Mouse (Mus musculus) hindbrain, embryonic 12.5 days (tissue): ENCODE results near the gene Tdgf1. TPM values are rescaled to one million over a fixed set of nuclear protein-coding genes. Genes with fewer than 3 reads are reported as not detected.

Experiments used
- ATAC-seq: fragments of 200-750 bp; cut with Nextera tagmentation; 2 replicates; pipeline ENCODE4 v1.8.0; 2017; ENCODE audit warnings: moderate TSS enrichment; ENCODE audit not compliant: low FRiP score
- H3K27ac ChIP-seq: fragments of 300-500 bp; sonication (generic); 2 replicates; pipeline ENCODE4 v1.5.1; 2016; ENCODE audit warnings: mild to moderate bottlenecking
- H3K27me3 ChIP-seq: fragments of 300-500 bp; sonication (generic); 2 replicates; pipeline ENCODE4 v1.6.1; 2016; ENCODE audit warnings: mild to moderate bottlenecking
- H3K36me3 ChIP-seq: fragments of 300-500 bp; sonication (generic); 2 replicates; pipeline ENCODE4 v1.6.1; 2016; ENCODE audit warnings: mild to moderate bottlenecking
- H3K4me1 ChIP-seq: fragments of 300-500 bp; sonication (generic); 2 replicates; pipeline ENCODE4 v1.6.1; 2016
- H3K4me2 ChIP-seq: fragments of 300-500 bp; sonication (generic); replicated peaks from 2 replicates; pipeline ENCODE4 v1.6.1; 2016; ENCODE audit warnings: mild to moderate bottlenecking
- H3K4me3 ChIP-seq: fragments of 300-500 bp; sonication (generic); 2 replicates; pipeline ENCODE4 v1.5.1; 2016; ENCODE audit warnings: mild to moderate bottlenecking
- H3K9ac ChIP-seq: fragments of 300-500 bp; sonication (generic); 2 replicates; pipeline ENCODE4 v1.6.1; 2016; ENCODE audit warnings: mild to moderate bottlenecking, moderate library complexity
- H3K9me3 ChIP-seq: fragments of 300-500 bp; sonication (generic); replicated peaks from 2 replicates; pipeline ENCODE4 v1.6.1; 2016; ENCODE audit warnings: mild to moderate bottlenecking
- WGBS: fragments of 180-500 bp; shearing (Covaris S2); methylation state at CpG from one replicate; pipeline ENCODE4 v1.1.7; 2016; 5-methylcytosine and 5-hydroxymethylcytosine counted together
- polyA plus RNA-seq: library from polyadenylated mRNA; unstranded; fragments of >200 nt; fragmentation: Nextera tagmentation; extraction: Ambion mirVana; gene quantifications from 2 replicates; pipeline ENCODE4 v1.2.1, GENCODE M21; 2016

Gene Tdgf1
- polyA plus RNA-seq, 1 experiment from 2014 or later, result not detected

DNA sequence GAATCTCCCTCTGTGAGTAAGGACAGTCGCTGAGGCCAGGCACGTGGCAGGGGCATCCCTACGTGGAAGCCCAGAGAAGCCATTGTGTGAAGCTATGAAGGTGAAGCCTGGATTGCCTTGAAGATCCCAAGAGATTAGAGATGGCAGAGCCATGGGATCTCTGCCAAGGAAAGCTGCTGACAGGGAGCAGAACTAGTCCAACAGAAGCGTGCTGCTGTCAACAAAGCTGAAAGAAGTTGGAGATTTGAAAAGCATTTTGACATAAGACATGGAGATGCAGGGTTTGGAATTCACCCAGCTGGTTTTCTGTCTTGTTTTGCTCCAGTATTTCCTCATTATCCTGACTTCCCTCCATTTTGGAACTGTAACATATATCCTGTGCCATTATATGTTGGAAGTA is 43.7 kb downstream of the Tdgf1 start:
- Histone ChIP-seq H3K4me3 (no peak overlapping the region), H3K27ac (no peak overlapping the region), H3K36me3 (no peaks in the 10 kb centered on the region), H3K4me2 (no peak overlapping the region), H3K4me1 (no peaks in the 10 kb centered on the region), H3K27me3 (peaks cover 6% of the 10 kb centered on the region; the same call in 1 of the 2 replicates), H3K9me3 (0 out of 2 replicates have a peak, but pooled peaks cover 2% of the 10 kb centered on the region), H3K9ac (no peak overlapping the region)
- ATAC-seq, result no peak
- 87% methylated on average over 4 of the region's 4 CpGs for WGBS

DNA sequence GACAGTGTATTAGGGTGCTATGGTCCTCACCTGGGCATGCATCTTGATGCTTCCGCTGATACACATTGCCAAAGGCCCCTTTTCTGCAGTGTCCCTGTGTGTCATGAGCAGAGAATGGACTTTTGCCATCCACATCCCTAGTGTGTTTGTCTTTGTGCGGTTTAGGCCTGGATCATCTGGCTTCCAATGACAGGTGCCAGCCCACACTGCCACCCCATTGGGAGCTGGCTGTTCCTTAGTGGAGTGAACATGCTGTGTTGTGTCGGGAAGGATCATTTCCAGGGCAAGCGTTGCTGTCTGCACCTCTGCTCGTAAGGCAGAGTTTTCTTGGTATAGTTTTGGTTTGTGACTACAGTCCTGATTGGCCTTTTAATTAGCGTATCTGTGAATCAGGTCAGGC is 44.8 kb downstream of the Tdgf1 start:
- Histone ChIP-seq H3K36me3 (no peaks in the 10 kb centered on the region), H3K4me2 (no peak overlapping the region), H3K4me3 (no peak overlapping the region), H3K27ac (no peak overlapping the region), H3K9me3 (no peaks in the 10 kb centered on the region), H3K4me1 (peaks cover 5% of the 10 kb centered on the region; the same call in 1 of the 2 replicates), H3K27me3 (peaks cover 7% of the 10 kb centered on the region; the same call in 1 of the 2 replicates), H3K9ac (no peak overlapping the region)
- 87% methylated on average over 6 of the region's 6 CpGs for WGBS
- no peak for ATAC-seq

DNA sequence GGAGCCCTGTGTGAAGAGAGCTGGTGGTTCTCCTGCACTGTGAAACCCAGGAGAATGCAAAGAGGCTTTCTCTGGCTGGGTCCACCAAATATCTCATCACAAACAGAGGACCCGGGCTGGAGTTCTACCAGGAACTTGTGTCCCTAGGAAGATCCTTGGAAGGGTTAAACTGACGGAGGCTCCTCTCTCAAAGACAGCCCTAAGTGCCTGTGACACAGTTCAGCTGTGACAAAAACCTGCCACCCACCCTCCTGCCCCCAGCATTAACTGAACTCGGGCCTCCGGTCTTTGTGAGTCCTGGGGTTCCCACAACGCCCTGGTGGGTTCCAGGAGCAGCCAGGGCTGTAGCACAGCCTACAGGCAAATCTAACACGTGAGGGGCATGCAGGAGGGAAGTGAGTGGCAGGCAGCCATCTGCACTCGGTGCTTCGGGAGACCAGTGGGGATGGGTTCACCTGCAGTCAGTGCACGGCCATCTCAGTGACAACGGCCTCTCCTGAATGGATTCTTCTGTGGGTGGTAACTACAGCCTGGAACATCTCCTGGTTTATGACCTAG is 46.4 kb downstream of the Tdgf1 start:
- Histone ChIP-seq H3K4me3 (no peak overlapping the region), H3K9me3 (no peaks in the 10 kb centered on the region), H3K27me3 (peaks cover 10% of the 10 kb centered on the region), H3K9ac (no peak overlapping the region), H3K4me2 (no peak overlapping the region), H3K4me1 (peaks cover 13% of the 10 kb centered on the region; the same call in 1 of the 2 replicates), H3K36me3 (no peaks in the 10 kb centered on the region), H3K27ac (no peak overlapping the region)
- ATAC-seq, result no peak
- 59% methylated on average over 10 of the region's 10 CpGs for WGBS

DNA sequence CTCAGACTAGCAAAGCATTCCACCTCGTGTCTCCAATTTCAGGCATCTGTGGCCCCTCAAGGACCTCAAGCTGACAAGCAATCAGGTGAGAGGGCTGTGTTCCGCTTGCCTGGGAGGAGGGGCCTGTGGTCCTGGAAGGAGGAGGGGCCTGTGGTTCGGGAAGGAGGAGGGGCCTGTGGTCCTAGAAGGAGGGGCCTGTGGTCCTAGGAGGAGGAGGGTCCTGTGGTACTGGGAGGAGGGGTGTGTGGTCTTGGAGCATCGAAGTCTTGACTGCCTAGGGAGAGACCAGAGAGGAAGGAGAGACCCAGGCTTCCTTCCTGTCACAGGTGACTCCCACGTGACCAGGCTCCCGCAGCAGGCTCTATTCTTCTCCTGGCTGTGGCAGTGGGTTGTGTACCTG is 49.4 kb downstream of the Tdgf1 start:
- peak overlapping the region; percentile 23 for H3K4me2 ChIP-seq
- no peak for ATAC-seq
- H3K9me3 ChIP-seq, result no peaks in the 10 kb centered on the region
- no peak overlapping the region for H3K4me3 ChIP-seq
- no peaks in the 10 kb centered on the region for H3K36me3 ChIP-seq
- no peak overlapping the region for H3K9ac ChIP-seq
- 14% methylated on average over 6 of the region's 6 CpGs for WGBS
- H3K4me1 ChIP-seq, result peaks cover 13% of the 10 kb centered on the region; the same call in 1 of the 2 replicates
- H3K27ac ChIP-seq, result no peak overlapping the region
- H3K27me3 ChIP-seq, result peaks cover 19% of the 10 kb centered on the region

DNA sequence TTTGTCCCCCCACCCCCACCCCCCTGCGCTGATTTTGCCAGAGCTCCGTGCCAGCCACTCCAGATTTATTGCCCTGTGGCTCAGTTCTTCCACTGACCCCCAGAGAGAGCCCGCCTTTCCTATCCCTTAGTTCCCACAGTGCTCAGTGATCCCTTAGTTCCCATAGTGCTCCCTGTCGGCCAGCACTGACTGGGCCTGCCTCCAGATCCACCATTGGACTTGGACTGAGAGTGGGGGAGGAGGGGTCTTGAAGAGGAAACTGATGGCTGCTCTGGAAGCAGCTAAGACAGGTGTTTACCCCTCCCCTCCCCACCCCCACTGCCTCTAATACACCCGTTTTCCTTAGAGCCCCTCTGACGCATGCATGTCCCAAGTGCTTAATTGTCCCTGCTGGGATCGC is 50.0 kb downstream of the Tdgf1 start:
- H3K4me2 ChIP-seq, result peak overlapping the region; percentile 23
- no peak for ATAC-seq
- no peak overlapping the region for H3K27ac ChIP-seq
- H3K9me3 ChIP-seq, result no peaks in the 10 kb centered on the region
- H3K27me3 ChIP-seq, result peaks cover 19% of the 10 kb centered on the region
- H3K36me3 ChIP-seq, result no peaks in the 10 kb centered on the region
- 14% methylated on average over 7 of the region's 7 CpGs for WGBS
- H3K4me3 ChIP-seq, result no peak overlapping the region
- peaks cover 13% of the 10 kb centered on the region; the same call in 1 of the 2 replicates for H3K4me1 ChIP-seq
- H3K9ac ChIP-seq, result no peak overlapping the region

DNA sequence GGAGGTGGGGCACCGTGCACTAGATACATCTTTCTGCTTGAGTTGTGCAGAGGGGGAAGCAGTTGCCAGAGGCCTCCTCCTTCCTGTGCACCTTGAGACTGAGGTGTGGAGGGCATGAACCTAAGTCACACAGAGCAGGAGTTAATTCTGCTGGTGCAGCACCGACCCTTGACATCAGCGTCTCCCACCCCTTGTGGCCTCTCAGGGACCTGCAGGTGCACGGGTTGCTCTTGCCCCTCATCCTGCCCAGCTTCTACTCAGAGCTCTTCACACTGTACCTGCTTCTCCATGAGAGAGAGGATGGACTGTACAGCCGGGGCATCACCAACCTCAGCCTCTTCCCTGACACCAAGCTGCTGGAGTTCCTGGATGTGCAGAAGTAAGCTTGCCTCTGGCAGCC is 50.5 kb downstream of the Tdgf1 start:
- Histone ChIP-seq H3K36me3 (no peaks in the 10 kb centered on the region), H3K4me1 (peaks cover 13% of the 10 kb centered on the region; the same call in 1 of the 2 replicates), H3K4me3 (no peak overlapping the region), H3K27ac (no peak overlapping the region), H3K4me2 (no peak overlapping the region), H3K9ac (no peak overlapping the region), H3K9me3 (no peaks in the 10 kb centered on the region), H3K27me3 (peaks cover 24% of the 10 kb centered on the region)
- no peak for ATAC-seq
- WGBS, result 56% methylated on average over 5 of the region's 5 CpGs

DNA sequence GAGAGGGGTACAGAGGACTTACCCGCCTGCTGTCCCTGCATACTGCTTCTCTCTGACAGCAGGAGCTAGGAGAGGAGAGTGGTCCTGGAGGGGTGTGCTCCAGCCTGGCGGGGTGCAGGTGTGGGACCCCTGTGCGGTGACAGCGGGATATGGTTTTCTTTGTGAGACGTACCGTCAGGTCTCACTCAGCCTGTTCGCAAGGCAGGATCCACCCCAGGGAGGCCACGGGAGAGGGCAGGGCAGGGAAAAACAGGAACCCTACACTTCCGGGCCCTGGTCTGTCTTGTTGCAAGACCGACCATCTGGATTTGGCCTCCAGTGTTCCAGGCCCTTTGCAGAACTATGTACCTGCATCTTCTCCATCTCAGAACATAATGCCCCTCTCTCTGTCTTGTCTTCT is 52.5 kb downstream of the Tdgf1 start:
- no peak overlapping the region for H3K4me2 ChIP-seq
- H3K9me3 ChIP-seq, result no peaks in the 10 kb centered on the region; the same call in 1 of the 2 replicates
- peaks cover 13% of the 10 kb centered on the region; the same call in 1 of the 2 replicates for H3K4me1 ChIP-seq
- H3K27me3 ChIP-seq, result peaks cover 26% of the 10 kb centered on the region
- 68% methylated on average over 10 of the region's 10 CpGs for WGBS
- no peak for ATAC-seq
- H3K4me3 ChIP-seq, result no peak overlapping the region
- no peaks in the 10 kb centered on the region for H3K36me3 ChIP-seq
- H3K27ac ChIP-seq, result no peak overlapping the region
- no peak overlapping the region for H3K9ac ChIP-seq

DNA sequence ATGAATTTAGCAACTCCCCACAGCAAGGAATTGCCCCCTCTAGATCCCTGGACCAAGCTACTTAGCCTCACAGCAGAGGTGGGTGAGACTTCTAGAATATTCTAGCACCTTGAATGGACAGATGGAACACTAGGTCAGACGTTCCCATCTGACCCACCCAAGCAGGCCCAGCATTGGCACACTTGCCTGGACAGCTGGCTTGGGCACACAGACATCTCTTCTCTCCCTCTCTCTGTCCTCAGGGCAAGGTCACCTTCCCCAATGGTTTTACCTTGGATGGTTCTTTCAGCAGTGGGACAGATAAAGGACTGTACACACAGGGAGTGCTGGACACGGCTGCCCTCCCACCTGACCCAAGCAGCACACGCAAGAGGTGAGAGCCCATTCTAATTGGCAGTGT is 53.4 kb downstream of the Tdgf1 start:
- no peak overlapping the region for H3K4me3 ChIP-seq
- H3K9me3 ChIP-seq, result no peaks in the 10 kb centered on the region; the same call in 1 of the 2 replicates
- H3K4me2 ChIP-seq, result no peak overlapping the region
- WGBS, result 92% methylated on average over 3 of the region's 3 CpGs
- ATAC-seq, result no peak
- H3K27ac ChIP-seq, result no peak overlapping the region
- H3K9ac ChIP-seq, result no peak overlapping the region
- H3K36me3 ChIP-seq, result no peaks in the 10 kb centered on the region
- peaks cover 22% of the 10 kb centered on the region for H3K27me3 ChIP-seq
- peaks cover 13% of the 10 kb centered on the region; the same call in 1 of the 2 replicates for H3K4me1 ChIP-seq

DNA sequence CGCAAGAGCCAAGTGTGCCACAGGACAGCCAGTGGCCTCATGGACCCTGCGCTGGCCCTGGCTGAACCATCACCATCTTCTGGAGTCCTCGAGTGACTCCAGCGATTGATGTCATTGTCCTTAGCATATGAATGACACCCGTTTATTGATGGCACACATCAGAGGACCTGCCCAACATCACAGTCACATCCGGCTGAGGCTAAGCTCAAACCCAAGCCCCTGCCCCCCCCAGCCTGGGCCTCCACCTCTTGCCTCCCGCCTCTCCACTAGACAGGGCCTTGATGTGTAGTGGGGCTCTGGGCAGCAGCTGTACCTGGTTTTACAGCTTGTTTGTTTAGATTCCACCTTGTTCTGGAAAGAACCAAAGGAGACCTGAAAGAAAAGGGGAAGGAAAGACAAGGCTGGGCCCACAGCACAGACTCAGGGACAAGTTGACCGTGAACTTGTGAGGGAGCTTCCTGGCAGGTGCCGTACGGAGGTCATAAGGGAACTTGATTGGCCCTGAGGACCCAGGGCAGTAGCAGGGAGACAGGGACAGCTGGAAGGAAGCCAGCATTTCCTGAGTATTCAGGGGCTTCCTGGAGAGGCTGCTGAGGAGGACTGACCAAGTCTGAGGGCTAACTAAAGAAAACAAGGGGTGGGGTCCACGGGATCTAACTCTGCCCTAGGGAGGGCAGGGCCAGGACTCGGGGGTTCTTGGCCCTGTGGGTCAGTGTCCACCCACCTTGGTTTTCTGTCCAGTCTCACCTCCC is 54.7 kb downstream of the Tdgf1 start:
- 74% methylated on average over 12 of the region's 12 CpGs for WGBS
- Histone ChIP-seq H3K4me2 (no peak overlapping the region), H3K27me3 (peaks cover 19% of the 10 kb centered on the region), H3K36me3 (no peaks in the 10 kb centered on the region), H3K9me3 (no peaks in the 10 kb centered on the region; the same call in 1 of the 2 replicates), H3K4me3 (no peak overlapping the region), H3K27ac (no peak overlapping the region), H3K9ac (no peak overlapping the region), H3K4me1 (peaks cover 8% of the 10 kb centered on the region; the same call in 1 of the 2 replicates)
- no peak for ATAC-seq

DNA sequence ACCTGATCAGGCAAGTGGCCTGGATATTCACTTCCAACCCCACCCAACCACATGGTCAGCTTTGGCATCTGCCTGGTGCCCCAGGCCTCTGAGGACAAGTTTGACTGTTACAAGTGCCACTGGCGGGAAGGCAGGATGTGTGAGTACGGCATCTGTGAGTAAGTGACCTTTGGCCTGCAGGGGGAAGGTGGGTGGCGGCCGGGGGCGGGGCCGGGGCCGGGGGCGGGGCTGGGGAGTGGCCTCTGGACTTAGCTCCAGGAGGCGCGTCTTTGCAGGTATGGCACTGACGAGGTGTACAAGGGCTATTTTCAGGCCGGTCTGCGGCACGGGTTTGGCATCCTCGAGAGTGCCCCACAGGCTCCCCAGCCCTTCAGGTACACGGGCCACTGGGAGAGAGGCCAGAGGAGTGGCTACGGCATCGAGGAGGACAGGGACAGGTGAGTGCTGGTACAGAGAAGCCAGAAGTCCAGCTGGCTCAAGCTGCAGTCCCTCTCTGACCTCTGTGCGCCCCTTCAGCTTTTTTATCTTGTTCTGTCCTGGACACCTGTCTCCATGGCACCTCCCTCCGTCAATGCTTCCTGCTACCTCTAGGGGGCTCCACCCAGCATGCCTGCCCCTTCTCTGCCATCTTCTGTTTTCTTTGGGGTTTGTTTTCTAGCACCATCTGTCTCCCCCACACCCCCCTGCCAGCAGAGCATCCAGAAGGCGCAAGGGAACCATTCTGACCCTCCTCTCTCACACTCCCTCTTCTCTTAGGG is 55.8 kb downstream of the Tdgf1 start:
- H3K4me3 ChIP-seq, result no peak overlapping the region
- no peaks in the 10 kb centered on the region for H3K4me1 ChIP-seq
- no peak overlapping the region for H3K4me2 ChIP-seq
- peaks cover 19% of the 10 kb centered on the region for H3K27me3 ChIP-seq
- ATAC-seq, result no peak
- H3K9me3 ChIP-seq, result no peaks in the 10 kb centered on the region; the same call in 1 of the 2 replicates
- no peaks in the 10 kb centered on the region for H3K36me3 ChIP-seq
- 16% methylated on average over 21 of the region's 21 CpGs for WGBS
- no peak overlapping the region for H3K27ac ChIP-seq
- no peak overlapping the region for H3K9ac ChIP-seq
